Mouse (Mus musculus) G1E-ER4 (cell line): ENCODE results near the gene Khnyn. TPM values are rescaled to one million over a fixed set of nuclear protein-coding genes. Genes with fewer than 3 reads are reported as not detected.

Source experiments
- GATA1 ChIP-seq: IDR thresholded peaks from one replicate; pipeline ENCODE4 v1.8.0; 2012; ENCODE audit warnings: low read length, inconsistent platforms
- polyA plus RNA-seq: library from polyadenylated mRNA; stranded (reverse); fragments of >175 nt; gene quantifications from 2 replicates; pipeline ENCODE4 v1.2.3, GENCODE M21; 2012

The Khnyn gene
- polyA plus RNA-seq, 1 experiment, result 15.0 TPM

DNA sequence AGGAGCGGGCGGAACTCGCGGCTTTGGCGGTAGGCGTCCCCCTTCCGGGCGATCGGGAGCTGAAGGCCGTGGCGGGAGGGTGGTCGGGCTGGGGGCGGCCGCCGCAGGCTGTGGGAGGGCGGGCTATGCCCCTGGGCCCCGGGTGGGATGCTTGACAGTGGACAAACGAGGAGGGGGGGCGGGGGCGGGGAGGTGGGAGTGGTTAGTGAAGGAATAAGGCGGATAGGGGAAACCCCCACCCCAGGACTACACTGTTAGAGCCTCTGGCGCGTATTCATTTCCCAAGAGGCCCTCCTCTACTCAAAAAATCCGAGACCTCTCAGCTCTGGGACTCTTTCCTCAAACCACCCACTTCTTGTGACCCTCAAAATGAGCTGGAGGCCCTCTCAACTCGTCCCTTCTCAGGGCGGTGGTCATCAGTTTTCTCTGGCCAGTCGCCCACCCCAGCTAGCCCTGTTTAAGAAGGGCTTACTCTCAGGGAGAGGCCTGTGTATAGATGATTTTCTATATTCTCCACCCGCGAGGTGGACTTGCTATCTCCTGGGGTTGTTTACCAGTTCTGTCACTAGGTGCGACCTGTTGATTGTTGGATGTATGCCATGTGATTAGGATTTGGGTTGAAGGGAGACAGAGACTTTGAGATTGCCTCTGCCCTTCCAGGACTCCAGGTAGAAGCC, 505 bp downstream of the Khnyn start:
- TF ChIP-seq GATA1, result no peak

GRCm38 (mm10) chr14:55885791-55886271, 1.1 kb downstream of the Khnyn start:
- no peak for TF ChIP-seq GATA1

GRCm38 (mm10) chr14:55886571-55887382, 2.0 kb downstream of the Khnyn start:
- TF ChIP-seq GATA1, result no peak

GRCm38 (mm10) chr14:55897671-55898070, 12.9 kb downstream of the Khnyn start:
- TF ChIP-seq GATA1, result no peak

DNA sequence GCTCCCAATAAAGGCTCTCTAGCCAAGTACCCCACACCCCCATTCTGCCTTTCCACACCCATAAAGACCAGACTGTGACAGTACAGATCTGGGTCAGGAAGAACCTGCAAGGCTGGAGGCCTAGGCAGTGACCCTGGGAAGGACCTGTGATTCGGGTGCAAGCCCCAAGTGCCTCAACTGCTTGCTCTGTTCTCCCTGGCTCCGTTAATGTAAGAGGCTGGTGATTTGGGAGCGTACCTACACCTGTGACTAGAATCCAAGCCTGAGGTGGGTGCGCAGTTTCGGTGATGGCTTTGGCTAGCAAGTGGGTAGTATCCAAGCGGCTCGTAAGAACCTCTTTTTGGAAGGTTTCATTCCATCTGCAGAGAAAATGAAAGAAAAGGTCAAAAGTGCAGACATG, 14.2 kb downstream of the Khnyn start:
- TF ChIP-seq GATA1, result no peak

DNA sequence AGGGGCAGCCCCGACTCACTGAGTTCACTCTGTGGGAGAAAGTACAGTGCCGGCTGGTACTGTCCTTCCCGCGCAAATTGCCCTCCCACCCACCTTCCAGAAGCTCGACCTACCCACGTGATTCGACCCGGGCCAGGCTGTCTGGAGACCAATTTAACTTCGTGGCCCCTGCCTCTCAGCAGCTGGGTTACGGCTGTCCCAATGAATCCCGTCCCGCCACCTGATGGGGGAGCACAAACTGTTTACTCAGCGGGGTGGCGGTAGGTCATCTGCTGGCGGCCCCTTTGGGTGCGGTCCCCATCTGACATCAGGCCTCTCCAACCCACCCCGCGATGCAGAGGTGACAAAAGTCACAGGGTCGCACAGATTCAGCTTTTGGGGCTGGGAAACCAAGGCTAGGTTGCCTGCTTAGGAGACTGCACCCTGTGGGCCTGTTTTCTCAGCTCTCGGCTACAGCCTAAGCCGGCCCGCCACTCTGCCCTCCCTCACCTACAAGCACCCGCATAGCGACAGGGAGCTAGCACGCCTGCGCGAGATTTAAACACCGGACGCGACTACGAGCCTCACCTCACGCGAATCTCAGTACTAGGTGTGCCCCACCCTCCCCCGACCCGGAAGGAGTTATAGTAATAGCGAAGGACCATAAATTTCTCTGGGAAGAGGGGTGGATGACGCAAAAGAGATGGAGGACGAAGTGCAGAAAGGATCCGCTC, 15.1 kb downstream of the Khnyn start, which contains the start of gene Sdr39u1:
Sdr39u1 (minus strand) TSS at position 593 of the 713 bp plus-strand sequence.
- no peak for TF ChIP-seq GATA1

- no peak for TF ChIP-seq GATA1
These were observed 15.6 kb downstream of the Khnyn start for GRCm38 (mm10) chr14:55900414-55900755.

DNA sequence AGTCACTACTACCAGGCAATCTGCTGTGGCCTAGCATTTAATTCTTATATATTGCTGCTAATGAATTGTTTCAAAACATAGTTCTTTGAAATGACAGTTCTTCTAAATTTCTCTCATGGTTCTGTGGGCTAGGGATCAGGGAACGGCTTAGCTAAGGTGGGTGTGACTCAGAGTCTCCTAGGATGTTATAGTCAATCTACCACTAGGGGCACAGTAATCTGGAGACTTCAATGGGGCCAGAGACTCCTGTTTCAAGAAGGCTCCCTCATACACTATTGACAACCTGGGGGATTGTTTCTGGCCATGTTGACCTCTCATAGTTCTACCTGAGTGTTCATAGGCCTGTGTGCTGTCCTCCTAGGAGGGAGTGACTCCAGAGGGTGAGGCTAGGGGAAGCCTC, 20.8 kb downstream of the Khnyn start:
- no peak for TF ChIP-seq GATA1

DNA sequence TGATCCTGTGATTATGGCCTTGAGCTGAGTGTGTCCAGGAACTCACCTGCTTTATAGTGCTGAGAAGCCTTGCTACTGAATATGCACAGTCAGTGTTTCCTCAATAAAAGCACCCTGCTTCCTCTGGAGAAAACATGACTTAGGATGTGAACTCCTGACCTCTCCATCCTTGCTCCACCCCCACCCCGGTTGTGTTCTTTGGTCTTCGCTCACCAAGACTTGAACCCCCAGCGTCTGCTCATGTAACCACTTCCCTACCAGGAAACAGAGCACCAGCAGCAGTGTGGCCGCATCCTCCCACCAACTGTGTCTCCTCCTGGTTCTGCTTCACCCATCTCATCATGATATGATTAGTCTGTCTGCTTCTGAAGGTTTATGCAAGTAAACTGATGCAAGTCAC, 28.7 kb downstream of the Khnyn start:
- TF ChIP-seq GATA1, result no peak

GRCm38 (mm10) chr14:55918240-55919082, 33.7 kb downstream of the Khnyn start:
- no peak for TF ChIP-seq GATA1

- peak; percentile 93 for TF ChIP-seq GATA1
These were observed 37.9 kb downstream of the Khnyn start for GRCm38 (mm10) chr14:55922475-55923232.

DNA sequence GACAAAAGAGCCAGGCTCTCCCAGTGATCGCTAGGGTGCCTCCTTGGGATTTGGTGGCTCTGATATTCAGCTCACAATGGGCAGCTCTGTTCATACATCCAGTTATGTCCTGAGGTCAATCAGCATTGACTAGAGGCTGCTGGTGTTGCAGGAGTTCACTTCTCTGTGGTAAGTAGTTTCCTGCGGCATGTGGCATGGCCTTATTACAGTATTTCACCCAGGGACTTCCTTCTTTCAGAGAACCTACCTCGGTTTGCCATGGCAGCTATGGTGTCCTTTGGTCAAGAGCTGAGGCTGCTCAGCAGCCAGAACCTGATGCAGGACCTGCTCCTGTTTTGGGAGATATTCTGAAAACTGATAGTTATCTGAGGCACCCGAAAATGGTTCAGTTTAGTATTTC, 42.1 kb downstream of the Khnyn start:
- TF ChIP-seq GATA1, result no peak

GRCm38 (mm10) chr14:55929263-55929997, 44.7 kb downstream of the Khnyn start:
- TF ChIP-seq GATA1, result no peak

DNA sequence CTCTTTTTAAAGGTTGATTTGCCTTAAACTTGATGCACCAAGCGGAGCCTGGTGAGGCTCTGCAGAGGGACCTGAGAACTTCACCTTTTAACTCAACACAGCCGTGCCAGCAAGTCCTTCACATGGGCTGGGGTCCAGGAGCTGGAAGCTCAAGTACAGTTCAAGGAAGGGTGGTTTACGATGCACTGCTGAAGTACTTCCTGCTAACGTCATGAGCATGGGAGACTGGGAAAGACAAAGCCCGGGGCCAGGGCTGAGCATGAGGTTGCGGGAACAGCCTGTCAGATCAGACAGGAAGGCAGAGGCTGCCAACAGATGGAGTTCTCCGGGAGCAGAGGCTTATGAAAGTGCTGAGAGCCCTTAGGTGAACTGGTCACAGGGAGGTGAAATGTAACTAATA, 48.8 kb downstream of the Khnyn start:
- TF ChIP-seq GATA1, result no peak
